Mouse (Mus musculus) G1E (cell line): Measurements from ENCODE around the gene Enpep.

ENCODE experiments used
- CTCF ChIP-seq: IDR thresholded peaks from 2 replicates; pipeline ENCODE4 v1.5.1; 2012; ENCODE audit warnings: low read depth, low read length, inconsistent platforms, mixed read lengths
- GATA1 ChIP-seq: IDR thresholded peaks from 2 replicates; pipeline ENCODE4 v1.6.1; 2012; ENCODE audit warnings: borderline replicate concordance, low read length, inconsistent platforms, mixed read lengths
- POLR2AphosphoS5 ChIP-seq: IDR thresholded peaks from 2 replicates; pipeline ENCODE4 v1.6.1; 2012; ENCODE audit warnings: low read depth, low read length, inconsistent platforms; ENCODE audit not compliant: insufficient replicate concordance
- TAL1 ChIP-seq: conservative IDR thresholded peaks from 2 replicates; pipeline ENCODE4 v1.6.1; 2012; ENCODE audit warnings: low read depth, low read length, inconsistent platforms, mixed read lengths

GRCm38 (mm10) chr3:129250997-129251396 lies 81.5 kb downstream of the Enpep start:
- TF ChIP-seq CTCF = no peak
- TF ChIP-seq POLR2AphosphoS5 = no peak
- no peak for TF ChIP-seq GATA1
- no peak for TF ChIP-seq TAL1
